10 mouse cellular contexts compared by ENCODE assay signal in the genomic region with DNA sequence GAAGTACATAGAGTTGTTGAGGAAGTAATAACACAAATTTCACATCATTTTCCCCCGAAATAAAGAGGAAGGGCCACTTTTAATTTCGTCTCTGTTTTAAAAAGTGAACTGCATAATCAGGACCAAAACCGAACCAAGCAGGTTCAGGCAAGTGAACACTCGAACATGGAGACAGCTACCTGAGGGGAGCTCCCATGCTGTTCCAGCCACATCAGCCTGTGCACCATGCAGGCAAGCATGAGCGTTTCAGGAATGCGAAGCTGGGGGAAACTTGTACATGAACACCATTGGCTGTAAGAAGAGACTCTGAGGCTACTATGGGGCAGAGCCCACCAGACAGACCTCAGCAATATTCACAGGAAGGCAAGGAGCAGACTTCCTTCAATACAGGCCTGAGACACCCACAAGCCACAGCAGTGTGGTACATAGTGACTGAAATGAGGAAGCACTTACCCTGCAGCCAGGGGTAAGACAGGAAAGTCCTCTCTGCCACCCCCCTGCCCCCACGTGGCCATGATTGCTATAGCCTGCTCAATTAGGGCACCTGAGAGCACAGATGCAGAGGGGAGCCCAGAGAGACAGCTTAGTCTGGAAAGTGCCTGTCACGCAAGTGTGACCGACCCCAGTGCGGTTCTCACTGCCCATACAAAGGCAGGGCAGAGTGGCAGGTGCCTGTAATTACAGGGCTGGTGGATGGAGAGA. TPM values are rescaled to one million over a fixed set of nuclear protein-coding genes. Genes with fewer than 3 reads are reported as not detected.
A peak's percentile ranks its signal among the peaks of the same experiment; 100 is the strongest.
DNase-seq lines count a peak whose midpoint lies in the region; ATAC-seq and TF ChIP-seq lines count a peak whose summit lies in the region.
"Had no signal": no experiment of that assay in that cellular context is flagged by ENCODE, and none has a peak within 500 bp of the region (broad histone marks: within the 10 kb centered on the region; RNA-seq: fewer than 3 reads in every experiment).

No protein-coding gene starts in this region.

- peak; percentile 74 for ATAC-seq in liver, postnatal 0 days

- TF ChIP-seq EP300 in liver, postnatal 0 days (IDR thresholded peaks at IDR 0.05; ENCODE audit: low read depth) = no peak

- DNase-seq in lung, adult 18-20 months = peak; percentile 35 to 58
- no peak for DNase-seq in lung, postnatal 10 days
- DNase-seq in brain, adult 2 months (ENCODE audit: low read depth, low spot score) = peak; percentile 41
- DNase-seq in liver, postnatal 0 days = peak; percentile 71
- peak; percentile 18 for DNase-seq in telencephalon, adult 2 months (ENCODE audit: low read depth, low spot score)
- DNase-seq in ovary, postnatal 36 days (ENCODE audit: low spot score) = no peak
- DNase-seq in cerebellum, postnatal 36 days = no peak
- no peak for DNase-seq in kidney, postnatal 14 days

- H3K9ac ChIP-seq in liver, postnatal 0 days (replicated peaks) = no peak overlapping the region

- 35% methylated on average over 10 of the region's 10 CpGs for WGBS in liver, postnatal 0 days (ENCODE audit: insufficient replicate concordance)

- H3K27me3 ChIP-seq in liver, postnatal 0 days (ENCODE audit: insufficient read depth, low read length) = no peaks in the 10 kb centered on the region

- no peak overlapping the region for H3K4me3 ChIP-seq in liver, postnatal 0 days (ENCODE audit: low read depth, low read length)

- H3K36me3 ChIP-seq in liver, postnatal 0 days (replicated peaks; ENCODE audit: insufficient read depth, low read length) = no peaks in the 10 kb centered on the region

- H3K27ac ChIP-seq in liver, postnatal 0 days (ENCODE audit: low read depth) = peak overlapping the region; percentile 66; the same call in 1 of the 2 replicates

- peak; percentile 65 for TF ChIP-seq CTCF in liver, postnatal 0 days (IDR thresholded peaks at IDR 0.05; ENCODE audit: low read depth)

- H3K4me2 ChIP-seq in liver, postnatal 0 days (ENCODE audit: low read depth, low read length) = peak overlapping the region; percentile 13; the same call in 1 of the 2 replicates

- peaks cover 25% of the 10 kb centered on the region for H3K4me1 ChIP-seq in liver, postnatal 0 days (ENCODE audit: insufficient read depth)

- H3K9me3 ChIP-seq in liver, postnatal 0 days (ENCODE audit: low read length) = no peaks in the 10 kb centered on the region

RNA-seq across cellular contexts. Expression of a gene that starts 33.1 kb away (rescaled TPM):
- 2.1 and 2.2 TPM in 2 replicates for polyA plus RNA-seq in liver, postnatal 0 days (2015; fragmentation: Nextera tagmentation; extraction: Ambion mirVana)

RNA-seq across cellular contexts. Expression of a gene that starts 37.1 kb away (rescaled TPM):
- not detected in 2 replicates for polyA plus RNA-seq in liver, postnatal 0 days (2015; fragmentation: Nextera tagmentation; extraction: Ambion mirVana)
- polyA plus RNA-seq: frontal cortex, adult 2 months; limb, embryonic 11.5 days had no signal

RNA-seq across cellular contexts. Expression of a gene that starts 42.0 kb away (rescaled TPM):
- polyA plus RNA-seq in liver, postnatal 0 days (2015; fragmentation: Nextera tagmentation; extraction: Ambion mirVana) = not detected in 2 replicates

RNA-seq across cellular contexts. Expression of a gene that starts 43.5 kb away (rescaled TPM):
- not detected in 2 replicates for polyA plus RNA-seq in liver, postnatal 0 days (2015; fragmentation: Nextera tagmentation; extraction: Ambion mirVana)
- polyA plus RNA-seq: frontal cortex, adult 2 months; limb, embryonic 11.5 days had no signal

RNA-seq across cellular contexts. Expression of a gene that starts 47.4 kb away (rescaled TPM):
- 311 and 324 TPM in 2 replicates for polyA plus RNA-seq in liver, postnatal 0 days (2015; fragmentation: Nextera tagmentation; extraction: Ambion mirVana)

Comparison
In these comparisons a context has a peak if more than half of its experiments do, and no peak if none do; other contexts are left out.
1. DNase-seq: peak in lung, adult 18-20 months (2 of 2), brain, adult 2 months (single experiment), liver, postnatal 0 days (single experiment) and telencephalon, adult 2 months (single experiment); none in lung, postnatal 10 days (single experiment), ovary, postnatal 36 days (single experiment), cerebellum, postnatal 36 days (0 of 2) and kidney, postnatal 14 days (single experiment).